Mouse (Mus musculus) gastrocnemius, adult 8-10 months (tissue): ENCODE measurements around the gene Nin. TPM values are rescaled to one million over a fixed set of nuclear protein-coding genes. Genes with fewer than 3 reads are reported as not detected.
A peak's percentile ranks its signal among the peaks of the same experiment; 100 is the strongest.

Source experiments
- DNase-seq, 2 experiments: peaks; one replicate each; pipeline ENCODE4 v3.0.0; 2022; ENCODE audit warnings: low spot score in 2 of 2
- total RNA-seq, 4 experiments: library from RNA; stranded (reverse); gene quantifications; 2 replicates each; pipeline ENCODE4 v1.2.4; 2022

Gene Nin
- total RNA-seq, 4 experiments from 2014 or later, result 26.3 to 45.2 (median 31.7) TPM

DNA sequence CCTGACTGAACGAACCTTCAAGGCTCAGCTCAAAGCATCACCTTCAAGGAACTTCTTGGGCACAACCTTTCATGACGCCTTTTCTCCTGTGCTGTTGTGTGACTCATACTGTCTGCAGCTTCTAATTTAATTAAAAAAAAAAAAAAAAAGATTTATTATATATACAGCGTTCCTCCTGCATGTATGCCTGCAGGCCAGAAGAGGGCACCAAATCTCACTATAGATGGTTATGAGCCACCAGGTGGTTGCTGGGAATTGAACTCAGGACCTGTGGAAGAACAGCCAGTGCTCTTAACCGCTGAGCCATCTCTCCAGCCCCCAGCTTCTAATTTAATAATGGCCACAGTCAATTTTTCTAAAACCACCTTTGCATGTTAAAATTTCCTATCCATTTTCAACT is 29.8 kb downstream of the Nin start:
- no peak for DNase-seq

- no peak for DNase-seq
Measured at GRCm38 (mm10) chr12:70082935-70083532, 30.5 kb downstream of the Nin start.

- DNase-seq, result no peak
Measured at GRCm38 (mm10) chr12:70082485-70082884, 31.0 kb downstream of the Nin start.

DNA sequence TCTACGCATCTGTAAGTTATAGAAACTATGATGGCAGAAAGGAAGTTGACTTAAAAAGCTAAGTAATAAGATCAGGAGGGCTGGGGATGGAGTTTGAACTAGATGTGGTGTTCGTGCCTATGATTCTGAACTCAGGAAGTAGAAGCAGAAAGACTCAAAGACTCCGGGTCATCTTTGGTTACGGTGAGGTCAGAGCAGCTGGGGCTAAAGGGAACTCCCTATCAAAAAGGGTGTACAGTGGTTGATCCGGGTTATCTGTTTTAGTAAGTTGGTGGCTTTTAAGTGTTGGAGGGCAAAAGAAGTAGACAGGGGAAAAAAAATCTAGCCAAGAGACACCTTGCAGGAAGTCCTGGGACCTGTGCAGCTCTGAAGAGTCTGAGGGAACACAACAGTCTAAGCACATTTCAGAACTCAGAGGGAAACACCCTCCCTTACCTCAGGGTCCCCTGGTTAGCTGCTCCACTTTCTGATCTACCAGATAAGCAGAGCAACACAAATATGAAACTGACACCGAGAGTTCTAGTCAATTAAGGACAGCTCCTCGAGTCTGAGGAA is 35.0 kb downstream of the Nin start:
- DNase-seq, result no peak

DNA sequence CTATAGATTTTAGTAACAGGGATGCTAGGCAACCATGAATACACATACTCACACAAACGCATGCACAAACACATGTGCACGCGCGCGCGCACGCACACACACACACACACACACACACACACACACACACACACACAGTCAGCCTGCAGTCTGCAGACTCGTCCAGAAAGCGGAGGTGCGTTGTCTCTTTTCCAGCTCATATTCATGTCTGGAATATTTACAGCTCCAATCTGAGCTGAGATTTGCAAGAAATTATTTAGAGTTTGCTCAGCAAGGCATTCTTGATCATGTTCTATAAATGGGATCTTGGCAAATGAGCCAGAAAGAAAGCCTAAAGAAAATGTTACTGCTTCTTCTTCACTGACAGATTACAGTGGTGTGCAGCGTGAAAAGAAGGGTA is 37.0 kb downstream of the Nin start:
- no peak for DNase-seq

- no peak for DNase-seq
Measured at GRCm38 (mm10) chr12:70075001-70075400, 38.5 kb downstream of the Nin start.

DNA sequence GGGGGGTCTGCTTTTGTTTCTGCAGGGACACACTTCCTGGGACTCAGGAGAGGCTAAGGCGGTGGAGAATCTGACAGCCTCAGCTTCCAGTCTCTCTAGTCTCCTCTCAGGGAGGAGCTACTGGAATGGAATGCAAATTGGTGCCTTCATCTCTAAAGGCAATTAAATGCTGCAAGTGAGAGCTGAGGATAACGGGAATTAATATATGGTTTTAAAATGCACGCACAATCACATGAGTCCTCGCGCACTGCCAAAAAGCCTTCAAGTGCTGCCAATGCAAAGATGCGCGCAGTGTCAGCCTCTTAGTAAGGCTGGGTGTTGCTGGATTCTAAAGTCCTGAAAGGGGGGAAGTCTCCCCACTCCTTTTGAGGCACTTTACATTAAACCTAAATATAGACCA is 42.6 kb downstream of the Nin start:
- no peak for DNase-seq

- no peak for DNase-seq
Measured at GRCm38 (mm10) chr12:70070306-70070705, 43.2 kb downstream of the Nin start.

DNA sequence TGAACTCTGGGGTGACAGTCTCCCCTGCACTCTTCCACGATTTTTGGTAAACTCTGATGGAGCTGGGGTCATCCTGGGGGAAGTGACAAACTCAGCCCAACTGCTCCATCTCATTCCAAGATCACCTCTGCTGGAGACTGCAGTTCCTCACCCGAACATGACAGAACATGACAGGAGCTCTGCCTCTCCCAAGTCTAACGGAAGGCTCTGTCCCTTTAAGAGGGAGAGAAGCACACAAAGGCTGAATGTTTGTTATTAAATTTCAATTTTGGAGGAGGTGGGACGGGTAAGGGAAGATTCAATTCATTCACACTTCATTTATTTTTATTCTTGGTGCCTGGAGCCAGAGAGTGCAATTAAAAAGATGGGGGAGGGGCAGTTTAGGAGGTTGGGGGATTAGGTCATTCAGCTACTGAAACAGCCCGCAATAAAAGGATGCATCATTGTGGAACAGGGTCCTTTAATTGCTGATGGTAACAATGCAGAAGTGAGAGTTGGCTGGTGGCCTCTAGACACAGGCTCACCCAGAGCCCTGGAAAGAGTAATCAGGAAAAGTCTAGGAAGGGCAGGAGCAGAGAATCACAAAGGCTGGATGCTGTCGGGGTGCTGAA is 44.8 kb downstream of the Nin start:
- no peak for DNase-seq

DNA sequence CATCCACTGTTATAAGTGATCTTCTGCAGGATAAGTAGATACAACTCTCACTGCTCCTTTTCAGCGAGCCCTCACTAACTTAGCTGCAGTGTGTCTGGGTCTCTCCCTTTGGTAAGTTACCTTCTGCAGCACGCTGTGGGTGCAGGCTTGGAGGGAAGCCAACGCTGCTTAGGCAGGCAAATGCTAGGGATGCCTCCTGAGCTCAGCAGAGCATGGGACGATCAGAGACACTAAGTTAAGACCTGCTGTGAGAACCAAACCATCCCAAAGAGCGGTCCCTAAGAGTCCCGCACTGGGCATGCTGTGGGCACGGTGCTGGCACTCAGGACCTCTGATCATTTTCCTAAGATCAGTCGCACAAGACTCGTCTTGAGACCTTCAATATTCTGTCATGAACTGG is 45.7 kb downstream of the Nin start:
- DNase-seq, result no peak

- peak in 1 of 2 experiments; percentile 19 for DNase-seq
Measured at GRCm38 (mm10) chr12:70062114-70062513, 51.4 kb downstream of the Nin start.

DNA sequence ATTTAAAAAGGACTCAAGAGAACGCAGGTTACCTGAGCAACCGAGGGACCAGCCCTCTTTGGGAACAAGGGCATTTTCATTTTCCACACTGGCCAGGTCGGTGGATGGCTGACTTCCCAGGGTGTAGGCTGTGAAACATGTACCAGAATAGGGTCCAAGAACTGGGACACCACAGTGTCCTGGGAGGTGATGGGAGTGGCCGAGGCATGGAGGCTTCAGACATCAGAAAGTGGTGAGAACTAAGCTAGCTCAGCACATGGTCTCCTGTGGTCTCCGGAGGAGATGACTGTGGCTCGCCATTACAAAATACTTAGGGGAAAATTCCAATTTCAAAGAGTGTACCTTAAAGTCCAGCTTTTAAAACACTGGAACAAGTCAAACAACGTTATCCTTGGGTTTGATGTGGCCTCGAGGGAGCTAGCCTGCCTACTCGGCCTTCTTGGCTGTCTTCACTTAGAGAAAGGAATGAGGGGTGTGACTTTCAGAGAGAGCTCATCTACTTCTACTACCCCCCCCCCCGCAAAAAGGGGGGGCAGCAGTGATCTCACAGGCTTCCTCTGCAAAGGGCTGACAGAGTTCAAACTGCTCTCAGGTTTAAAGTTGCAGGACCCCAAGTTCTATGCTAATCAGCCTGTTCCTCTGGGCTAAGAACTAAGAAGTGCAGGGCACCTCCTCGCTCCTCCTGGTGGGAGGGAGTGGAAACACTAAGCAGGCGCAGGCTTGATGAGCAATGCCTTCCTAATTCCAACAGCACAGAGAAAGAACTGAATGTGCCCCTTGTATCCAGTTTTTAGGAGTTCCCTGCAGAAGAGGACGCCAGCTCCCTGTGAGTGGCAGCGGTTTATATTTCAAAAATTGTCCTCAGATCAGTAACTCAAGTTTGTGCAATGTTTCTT is 54.3 kb downstream of the Nin start:
- DNase-seq, result peak; percentile 29 to 39

- DNase-seq, result peak; percentile 45 to 46
Measured at GRCm38 (mm10) chr12:70050699-70051098, 62.8 kb downstream of the Nin start.

GRCm38 (mm10) chr12:70048741-70049140 is 64.8 kb downstream of the Nin start:
- DNase-seq, result no peak

DNA sequence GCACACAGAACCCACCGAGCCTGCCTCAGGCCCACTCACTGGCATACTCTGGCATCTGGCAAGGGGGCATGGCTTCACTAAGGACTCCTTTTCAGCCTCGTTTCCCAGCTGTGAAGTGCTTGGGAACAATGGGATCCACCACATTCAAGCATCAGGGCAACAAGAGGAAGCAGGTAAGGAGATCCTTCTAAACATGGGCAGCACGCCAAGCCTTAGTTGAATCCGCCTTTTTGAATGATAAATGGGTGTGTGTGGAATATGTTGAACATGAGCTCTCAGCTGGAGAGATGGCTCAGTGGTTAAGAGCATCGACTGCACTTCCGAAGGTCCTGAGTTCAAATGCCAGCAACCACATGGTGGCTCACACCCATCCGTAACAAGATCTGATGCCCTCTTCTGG is 66.2 kb downstream of the Nin start:
- no peak for DNase-seq

GRCm38 (mm10) chr12:70044353-70044752 is 69.2 kb downstream of the Nin start:
- DNase-seq, result no peak

GRCm38 (mm10) chr12:70043421-70043820 is 70.1 kb downstream of the Nin start:
- no peak for DNase-seq

DNA sequence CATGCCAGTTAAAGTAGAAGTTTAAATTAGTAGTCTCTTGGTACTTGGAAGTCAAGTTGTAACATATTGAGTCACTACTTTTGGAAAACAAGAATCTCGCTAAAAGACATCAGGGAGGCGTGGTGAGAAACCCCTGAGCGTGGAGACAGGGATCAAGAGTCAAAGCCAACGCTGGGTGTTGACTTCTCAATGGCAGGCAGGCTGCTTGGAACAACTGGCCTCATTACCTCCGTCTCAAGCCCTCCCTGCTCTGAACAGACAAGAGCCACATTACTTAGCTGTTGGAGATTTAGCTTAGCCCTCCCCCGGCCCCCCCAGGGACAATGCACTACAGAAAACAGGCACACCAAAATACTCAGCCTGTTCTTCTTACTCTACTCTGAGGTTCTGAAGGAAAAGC is 72.5 kb downstream of the Nin start:
- DNase-seq, result no peak

DNA sequence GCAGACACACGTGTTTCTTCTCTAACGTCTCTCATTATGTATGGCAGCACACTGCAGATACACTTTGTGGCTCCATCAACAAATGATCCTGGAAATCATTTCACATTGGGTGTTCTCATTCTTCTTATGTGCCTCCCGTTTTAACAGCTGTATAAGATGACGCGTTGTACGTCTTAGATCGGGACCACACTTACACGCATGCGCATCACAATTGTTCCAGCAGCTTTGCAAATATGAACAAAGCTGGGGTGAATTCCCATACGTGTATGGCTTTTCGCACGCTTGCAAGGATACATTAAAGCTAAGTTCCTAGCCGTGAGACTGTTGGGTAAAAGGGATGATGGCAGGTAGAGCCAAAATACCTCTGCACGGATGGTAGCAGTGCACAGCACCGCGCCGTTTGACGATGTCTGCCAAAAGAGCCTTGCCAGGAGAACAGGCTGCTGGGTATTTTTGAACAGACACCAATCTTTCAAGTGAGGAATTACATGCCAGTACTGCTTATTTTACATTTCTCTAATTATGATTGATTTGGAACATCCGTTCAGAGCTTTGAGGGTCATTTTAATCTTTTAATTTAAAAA is 76.7 kb downstream of the Nin start:
- DNase-seq, result no peak

DNA sequence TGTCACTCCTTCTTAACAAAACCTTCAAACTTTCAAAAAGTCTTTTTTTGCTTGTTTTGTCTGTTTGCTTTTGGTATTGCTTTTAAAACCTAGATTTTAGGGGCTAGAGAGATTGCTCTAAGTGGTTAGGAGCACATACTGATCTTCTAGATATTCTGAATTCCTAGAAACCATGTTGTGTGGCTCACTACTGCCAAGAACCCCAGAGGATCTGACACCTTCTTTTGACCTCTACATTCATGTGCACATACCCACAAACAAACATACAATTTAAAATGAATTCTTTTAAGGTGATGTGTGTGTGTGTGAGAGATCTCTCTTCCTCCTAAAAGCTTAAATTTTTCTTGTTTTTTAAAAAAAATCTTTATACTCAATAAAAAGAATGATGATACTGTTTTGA is 87.3 kb downstream of the Nin start:
- DNase-seq, result no peak

- no peak for DNase-seq
Measured at GRCm38 (mm10) chr12:70025431-70025830, 88.1 kb downstream of the Nin start.

DNA sequence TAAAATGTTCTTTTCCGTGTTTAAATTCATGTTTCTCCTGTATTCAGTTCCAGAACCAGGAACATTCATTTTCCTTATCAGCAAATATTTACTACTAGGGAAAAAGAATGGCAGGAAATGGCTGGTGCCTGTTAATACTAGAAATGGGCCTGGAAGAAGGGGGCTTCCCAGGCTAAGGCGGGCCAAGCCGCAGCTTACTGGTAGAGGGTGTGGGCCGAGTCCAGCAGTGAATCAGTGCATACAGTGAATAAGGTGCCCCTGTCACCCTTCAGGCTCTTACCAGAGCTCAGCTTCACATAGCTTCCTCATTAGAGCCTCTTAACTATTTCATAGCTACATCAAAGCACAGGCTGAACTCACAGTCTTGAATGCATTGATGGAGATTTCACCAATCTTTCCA is 89.9 kb downstream of the Nin start:
- DNase-seq, result no peak
